ENCODE assay signal across 1 mouse cellular context in genomic region chr3:137942098-137942622, GRCm38 (mm10).
TF ChIP-seq lines count a peak whose summit lies in the region.

No protein-coding gene starts in this region.

TF ChIP-seq in MEL, 35 proteins besides CTCF, POLR2A, EP300 and RAD21 (continued from another document):
- TF ChIP-seq GABPA (IDR thresholded peaks at IDR 0.05; ENCODE audit: low read depth, low read length) (no peak), NRF1 (IDR thresholded peaks at IDR 0.05; ENCODE audit: insufficient read depth, low read depth, low read length, poor library complexity, severe bottlenecking) (no peak), BHLHE40 (IDR thresholded peaks at IDR 0.05; ENCODE audit: borderline replicate concordance, low read depth, low read length) (no peak), USF2 (IDR thresholded peaks at IDR 0.05; ENCODE audit: borderline replicate concordance in 1 of 2, insufficient read depth in 1 of 2, low read depth in 1 of 2, low read length in 2 of 2) (no peak), TBP (IDR thresholded peaks at IDR 0.05; ENCODE audit: low read depth, low read length) (no peak), GATA1 (IDR thresholded peaks at IDR 0.05; ENCODE audit: low read depth, low read length) (no peak)
